Comparison of ENCODE assay signal across 8 mouse cellular contexts in genomic region chr7:112169955-112170692, GRCm38 (mm10). TPM values are rescaled to one million over a fixed set of nuclear protein-coding genes. Genes with fewer than 3 reads are reported as not detected.
DNase-seq lines count a peak whose midpoint lies in the region; ATAC-seq lines count a peak whose summit lies in the region.
"Had no signal": no experiment of that assay in that cellular context is flagged by ENCODE, and none has a peak within 500 bp of the region (broad histone marks: within the 10 kb centered on the region; RNA-seq: fewer than 3 reads in every experiment).

No protein-coding gene starts in this region.

- no peaks in the 10 kb centered on the region for H3K9me3 ChIP-seq in hindbrain, embryonic 14.5 days (ENCODE audit: control insufficient read depth, low read length)

- H3K4me2 ChIP-seq in hindbrain, embryonic 14.5 days (replicated peaks) = no peak overlapping the region

- H3K4me1 ChIP-seq in hindbrain, embryonic 14.5 days (replicated peaks; ENCODE audit: control insufficient read depth, insufficient read depth, low read length) = peaks cover 3% of the 10 kb centered on the region; the same call in 1 of the 2 replicates

- ATAC-seq in hindbrain, embryonic 14.5 days (ENCODE audit: low FRiP score) = peak; percentile 66; the same call in 1 of the 2 replicates

- H3K27me3 ChIP-seq in hindbrain, embryonic 14.5 days (ENCODE audit: control insufficient read depth, insufficient read depth, low read length) = no peaks in the 10 kb centered on the region

- no peak overlapping the region for H3K9ac ChIP-seq in hindbrain, embryonic 14.5 days

- no peak overlapping the region for H3K27ac ChIP-seq in hindbrain, embryonic 14.5 days
- H3K27ac ChIP-seq: macrophage had no signal

- WGBS in hindbrain, embryonic 14.5 days = 15% methylated on average over 10 of the region's 10 CpGs

- H3K4me3 ChIP-seq in hindbrain, embryonic 14.5 days (replicated peaks; ENCODE audit: low read length) = no peak overlapping the region

- DNase-seq in right cerebral cortex, adult 18-20 months = peak; percentile 35
- no peak for DNase-seq in right cerebral cortex, postnatal 36 days (ENCODE audit: low spot score in 2 of 2)
- peak; percentile 32 for DNase-seq in hindbrain, embryonic 14.5 days (ENCODE audit: low spot score)
- peak; percentile 38 for DNase-seq in lung, postnatal 10 days
- DNase-seq in ovary, postnatal 10 days (ENCODE audit: low spot score) = no peak
- no peak for DNase-seq in adrenal gland, postnatal 10 days
- DNase-seq in spleen, postnatal 36 days (ENCODE audit: low spot score in 2 of 2) = no peak

- no peaks in the 10 kb centered on the region for H3K36me3 ChIP-seq in hindbrain, embryonic 14.5 days (replicated peaks; ENCODE audit: control insufficient read depth, insufficient read depth)

RNA-seq across cellular contexts. Expression of gene Dkk3, which starts 11.3 kb away (rescaled TPM):
- 28.3 and 32.0 TPM in 2 replicates for polyA plus RNA-seq in hindbrain, embryonic 14.5 days (2014; fragmentation: Nextera tagmentation; extraction: Ambion mirVana)
- total RNA-seq in adrenal gland, postnatal 10 days (2021) = 10 to 100 TPM; 12.3 to 14.7 TPM
- polyA plus RNA-seq: macrophage had no signal

RNA-seq across cellular contexts. Expression of gene Mical2, which starts 55.5 kb away (rescaled TPM):
- polyA plus RNA-seq in hindbrain, embryonic 14.5 days (2014; fragmentation: Nextera tagmentation; extraction: Ambion mirVana) = 3.8 and 4.0 TPM in 2 replicates
- 10 to 100 TPM; 17.4 to 22.7 TPM for total RNA-seq in adrenal gland, postnatal 10 days (2021)

Comparison
In these comparisons a context has a peak if more than half of its experiments do, and no peak if none do; other contexts are left out.
1. DNase-seq: peak in right cerebral cortex, adult 18-20 months (single experiment), hindbrain, embryonic 14.5 days (single experiment) and lung, postnatal 10 days (single experiment); none in right cerebral cortex, postnatal 36 days (0 of 2), ovary, postnatal 10 days (single experiment), adrenal gland, postnatal 10 days (single experiment) and spleen, postnatal 36 days (0 of 2).